Mouse (Mus musculus) layer of hippocampus, adult 11-12 months (tissue): ENCODE measurements around the gene Def8.
"Not testable (repeated sequence)": the region's sequence is repeated elsewhere in the genome, so short reads cannot be mapped to it uniquely, and the experiment has no call there.

Experiments used
- DNase-seq: peaks from one replicate; pipeline ENCODE4 v3.0.0; 2022; ENCODE audit warnings: low spot score

Def8 gene

GRCm38 (mm10) chr8:123414255-123414654 lies 9.1 kb upstream of the Def8 start:
- no peak for DNase-seq

- DNase-seq, result not testable (repeated sequence)
Observed at GRCm38 (mm10) chr8:123414997-123415696, 8.2 kb upstream of the Def8 start.

GRCm38 (mm10) chr8:123415967-123416943 lies 7.1 kb upstream of the Def8 start:
- no peak for DNase-seq

GRCm38 (mm10) chr8:123416944-123417555 lies 6.3 kb upstream of the Def8 start:
- no peak for DNase-seq

GRCm38 (mm10) chr8:123419711-123420110 lies 3.6 kb upstream of the Def8 start:
- DNase-seq, result no peak

GRCm38 (mm10) chr8:123420525-123421281 lies 2.6 kb upstream of the Def8 start:
- DNase-seq, result no peak

GRCm38 (mm10) chr8:123421325-123421724 lies 2.0 kb upstream of the Def8 start:
- no peak for DNase-seq

- DNase-seq, result peak; percentile 82
Observed at GRCm38 (mm10) chr8:123422056-123422780, 1.1 kb upstream of the Def8 start.

- DNase-seq, result no peak
Observed at GRCm38 (mm10) chr8:123422781-123423159, 557 bp upstream of the Def8 start.

GRCm38 (mm10) chr8:123426511-123427509 lies 3.5 kb downstream of the Def8 start:
- DNase-seq, result no peak

- DNase-seq, result no peak
Observed at GRCm38 (mm10) chr8:123427639-123428275, 4.4 kb downstream of the Def8 start.

GRCm38 (mm10) chr8:123428343-123428893 lies 5.1 kb downstream of the Def8 start:
- no peak for DNase-seq

GRCm38 (mm10) chr8:123428939-123429721 lies 5.8 kb downstream of the Def8 start:
- DNase-seq, result no peak

GRCm38 (mm10) chr8:123429722-123430013 lies 6.3 kb downstream of the Def8 start:
- DNase-seq, result not testable (repeated sequence)

- not testable (repeated sequence) for DNase-seq
Observed at GRCm38 (mm10) chr8:123430936-123431335, 7.6 kb downstream of the Def8 start.

GRCm38 (mm10) chr8:123431616-123432365 lies 8.5 kb downstream of the Def8 start:
- no peak for DNase-seq

GRCm38 (mm10) chr8:123432381-123432780 lies 9.1 kb downstream of the Def8 start:
- DNase-seq, result no peak
